Mouse (Mus musculus) olfactory bulb, adult 2 months (tissue): ENCODE measurements around the gene Prpf40b.

Experiments used
- CTCF ChIP-seq: fragments of 200-500 bp; IDR thresholded peaks from 2 replicates; pipeline ENCODE4 v1.5.1; 2012; ENCODE audit warnings: low read depth, mild to moderate bottlenecking, low read length, moderate library complexity; ENCODE audit not compliant: insufficient read depth
- POLR2A ChIP-seq: fragments of 200-500 bp; IDR thresholded peaks from 2 replicates; pipeline ENCODE4 v1.6.1; 2012; ENCODE audit warnings: mild to moderate bottlenecking, low read depth, low read length, moderate library complexity; ENCODE audit not compliant: insufficient read depth

- TF ChIP-seq POLR2A, result no peak
- TF ChIP-seq CTCF, result no peak
Observed at GRCm38 (mm10) chr15:99364921-99365320, 70.0 kb downstream of the Prpf40b start.
